Mouse (Mus musculus) urinary bladder, postnatal 14 days (tissue): ENCODE measurements around the gene Tfpi.

Experiments
- DNase-seq: peaks from one replicate; pipeline ENCODE4 v3.0.0; 2021; ENCODE audit warnings: low spot score

Gene Tfpi

GRCm38 (mm10) chr2:84473941-84474530, 2.5 kb downstream of the Tfpi start:
- DNase-seq, result no peak

GRCm38 (mm10) chr2:84467391-84467790, 9.2 kb downstream of the Tfpi start:
- DNase-seq, result no peak

GRCm38 (mm10) chr2:84464956-84465355, 11.6 kb downstream of the Tfpi start:
- no peak for DNase-seq

- DNase-seq, result no peak
These were observed 14.2 kb downstream of the Tfpi start for GRCm38 (mm10) chr2:84462411-84462810.

- no peak for DNase-seq
These were observed 16.9 kb downstream of the Tfpi start for GRCm38 (mm10) chr2:84459651-84460177.

GRCm38 (mm10) chr2:84457221-84457620, 19.4 kb downstream of the Tfpi start:
- DNase-seq, result no peak

- peak; percentile 40 for DNase-seq
These were observed 21.3 kb downstream of the Tfpi start for GRCm38 (mm10) chr2:84455236-84455799.

GRCm38 (mm10) chr2:84454551-84455235, 21.9 kb downstream of the Tfpi start:
- no peak for DNase-seq

- DNase-seq, result no peak
These were observed 22.5 kb downstream of the Tfpi start for GRCm38 (mm10) chr2:84454051-84454450.

- no peak for DNase-seq
These were observed 31.1 kb downstream of the Tfpi start for GRCm38 (mm10) chr2:84445499-84445898.

GRCm38 (mm10) chr2:84441940-84442339, 34.6 kb downstream of the Tfpi start:
- no peak for DNase-seq

- DNase-seq, result peak; percentile 11
These were observed 46.9 kb downstream of the Tfpi start for GRCm38 (mm10) chr2:84429724-84430123.

- no peak for DNase-seq
These were observed 47.7 kb downstream of the Tfpi start for GRCm38 (mm10) chr2:84428836-84429235.

GRCm38 (mm10) chr2:84426531-84426930, 50.0 kb downstream of the Tfpi start:
- no peak for DNase-seq

- peak; percentile 72 for DNase-seq
These were observed 51.4 kb downstream of the Tfpi start, which contains the start of gene Calcrl for GRCm38 (mm10) chr2:84425138-84425537. Calcrl (minus strand) TSS chr2:84425411.

- no peak for DNase-seq
These were observed 60.1 kb downstream of the Tfpi start for GRCm38 (mm10) chr2:84416501-84416900.

GRCm38 (mm10) chr2:84409796-84410592, 66.6 kb downstream of the Tfpi start:
- DNase-seq, result no peak

- DNase-seq, result no peak
These were observed 71.7 kb downstream of the Tfpi start for GRCm38 (mm10) chr2:84404834-84405233.

- DNase-seq, result no peak
These were observed 73.9 kb downstream of the Tfpi start for GRCm38 (mm10) chr2:84402713-84403112.

GRCm38 (mm10) chr2:84396557-84396956, 80.0 kb downstream of the Tfpi start:
- no peak for DNase-seq

GRCm38 (mm10) chr2:84393236-84393635, 83.3 kb downstream of the Tfpi start:
- DNase-seq, result no peak

GRCm38 (mm10) chr2:84389075-84389474, 87.5 kb downstream of the Tfpi start:
- no peak for DNase-seq
